Mouse (Mus musculus): ENCODE data around the gene Chst4. TPM values are rescaled to one million over a fixed set of nuclear protein-coding genes. Genes with fewer than 3 reads are reported as not detected.

The Chst4 gene
- total and polyA plus RNA-seq, 3 experiments = not detected

DNA sequence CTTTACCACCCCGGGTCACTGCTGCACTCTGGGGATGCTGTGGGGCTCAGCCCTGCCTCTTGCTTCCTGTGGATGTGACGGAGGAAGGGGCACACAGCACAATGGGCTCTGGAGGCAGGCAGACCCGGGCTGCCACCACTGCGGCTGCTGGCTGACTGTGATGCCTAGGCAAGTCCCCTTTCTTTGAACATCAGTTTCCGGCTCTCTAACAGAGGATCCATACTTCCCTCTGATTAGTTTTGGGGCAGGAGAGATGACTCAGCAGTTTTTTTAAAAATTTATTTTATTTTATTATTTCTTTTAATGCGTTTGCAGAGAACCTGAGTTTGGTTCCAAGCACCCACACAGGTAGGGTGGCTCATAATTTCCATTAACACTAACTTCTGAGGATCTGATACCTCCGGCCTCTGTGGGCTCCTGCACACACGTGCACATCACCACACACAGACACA lies 30.5 kb downstream of the Chst4 start:
- H3K36me3 ChIP-seq (replicated peaks) = no peaks in the 10 kb centered on the region
- no peaks in the 10 kb centered on the region for H3K9me3 ChIP-seq (replicated peaks)
- H3K4me3 ChIP-seq (ENCODE audit: low read depth, low read length) = no peak overlapping the region
- H3K27me3 ChIP-seq (ENCODE audit: insufficient read depth, low read length) = no peaks in the 10 kb centered on the region; the same call in 1 of the 2 replicates
- no peaks in the 10 kb centered on the region for H3K4me1 ChIP-seq (ENCODE audit: insufficient read depth, low read depth, low read length)
- no peak for TF ChIP-seq POLR2AphosphoS5 (IDR thresholded peaks at IDR 0.05; ENCODE audit: insufficient replicate concordance, low read depth, low read length)
- TF ChIP-seq CTCF (IDR thresholded peaks at IDR 0.05; ENCODE audit: low read depth, low read length) = no peak
- no peak for TF ChIP-seq TAL1 (conservative IDR thresholded peaks at IDR 0.05; ENCODE audit: low read depth, low read length)
- DNase-seq (ENCODE audit: low spot score) (no peak), ATAC-seq (ENCODE audit: extremely low read depth, insufficient number of reproducible peaks, low FRiP score, poor library complexity, severe bottlenecking) (no peak)

- DNase-seq (ENCODE audit: low spot score) = no peak
- no peak for ATAC-seq (ENCODE audit: extremely low read depth, insufficient number of reproducible peaks, low FRiP score, poor library complexity, severe bottlenecking)
These were observed 31.1 kb downstream of the Chst4 start for GRCm38 (mm10) chr8:110008228-110008994.

DNA sequence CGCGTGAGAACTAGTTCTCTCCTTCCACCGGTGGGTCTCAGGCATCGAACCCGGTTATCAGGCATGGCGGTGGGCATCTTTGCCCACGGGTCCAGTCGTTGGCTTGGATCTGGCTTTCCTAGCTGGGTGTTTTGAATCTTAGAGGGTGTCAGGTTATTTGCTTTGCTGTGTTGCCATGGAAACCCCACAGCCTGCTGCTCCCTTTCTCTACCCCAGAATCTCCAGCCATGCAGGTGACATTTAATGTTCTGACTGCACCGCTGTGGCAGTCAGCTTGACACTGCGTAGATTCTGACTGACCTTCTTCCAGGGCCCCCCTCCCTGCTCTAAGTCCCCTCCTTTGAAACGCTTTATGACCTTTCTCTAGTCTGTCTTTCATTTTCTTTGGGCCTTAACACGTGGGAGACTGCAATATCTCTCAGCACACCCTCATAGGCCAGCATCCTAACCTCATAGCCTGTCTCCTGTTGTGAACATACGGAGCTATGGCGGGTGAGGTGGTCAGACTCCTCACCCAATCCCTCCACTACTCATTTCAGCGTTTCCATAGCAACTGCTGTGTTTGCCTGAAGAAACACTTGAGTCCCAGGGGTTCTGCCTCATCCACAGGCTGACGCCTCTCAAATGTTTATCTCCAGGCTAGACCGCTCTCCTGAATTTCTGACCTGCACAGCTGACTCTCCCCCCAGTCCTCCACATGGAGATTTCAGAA lies 33.1 kb downstream of the Chst4 start:
- H3K36me3 ChIP-seq (replicated peaks) = no peaks in the 10 kb centered on the region
- no peak for DNase-seq (ENCODE audit: low spot score)
- H3K4me1 ChIP-seq (ENCODE audit: insufficient read depth, low read depth, low read length) = no peaks in the 10 kb centered on the region
- TF ChIP-seq CTCF (IDR thresholded peaks at IDR 0.05; ENCODE audit: low read depth, low read length) (no peak), GATA2 (IDR thresholded peaks at IDR 0.05; ENCODE audit: borderline replicate concordance, low read depth, low read length) (no peak), POLR2AphosphoS5 (IDR thresholded peaks at IDR 0.05; ENCODE audit: insufficient replicate concordance, low read depth, low read length) (no peak), GATA1 (IDR thresholded peaks at IDR 0.05; ENCODE audit: borderline replicate concordance, low read length) (no peak), TAL1 (conservative IDR thresholded peaks at IDR 0.05; ENCODE audit: low read depth, low read length) (no peak)
- H3K9me3 ChIP-seq (replicated peaks) = no peaks in the 10 kb centered on the region
- H3K27me3 ChIP-seq (ENCODE audit: insufficient read depth, low read length) = no peaks in the 10 kb centered on the region; the same call in 1 of the 2 replicates
- ATAC-seq (ENCODE audit: extremely low read depth, insufficient number of reproducible peaks, low FRiP score, poor library complexity, severe bottlenecking) = no peak
- no peak overlapping the region for H3K4me3 ChIP-seq (ENCODE audit: low read depth, low read length)

More at GRCm38 (mm10) chr8:110008228-110008994, 31.1 kb downstream of the Chst4 start:
- TF ChIP-seq GATA1 (IDR thresholded peaks at IDR 0.05; ENCODE audit: borderline replicate concordance, low read length) (no peak), CTCF (IDR thresholded peaks at IDR 0.05; ENCODE audit: low read depth, low read length) (no peak)
- Histone ChIP-seq H3K36me3 (replicated peaks) (no peaks in the 10 kb centered on the region), H3K4me3 (ENCODE audit: low read depth, low read length) (no peak overlapping the region), H3K9me3 (replicated peaks) (no peaks in the 10 kb centered on the region), H3K4me1 (ENCODE audit: insufficient read depth, low read depth, low read length) (no peaks in the 10 kb centered on the region), H3K27me3 (ENCODE audit: insufficient read depth, low read length) (no peaks in the 10 kb centered on the region; the same call in 1 of the 2 replicates)

- no peak for TF ChIP-seq POLR2AphosphoS5 (IDR thresholded peaks at IDR 0.05; ENCODE audit: insufficient replicate concordance, low read depth, low read length)
- TF ChIP-seq GATA2 (IDR thresholded peaks at IDR 0.05; ENCODE audit: borderline replicate concordance, low read depth, low read length) = no peak
- no peak for TF ChIP-seq GATA1 (IDR thresholded peaks at IDR 0.05; ENCODE audit: borderline replicate concordance, low read length)
- no peak for TF ChIP-seq CTCF (IDR thresholded peaks at IDR 0.05; ENCODE audit: low read depth, low read length)
- TF ChIP-seq TAL1 (conservative IDR thresholded peaks at IDR 0.05; ENCODE audit: low read depth, low read length) = no peak
- no peak for ATAC-seq (ENCODE audit: extremely low read depth, insufficient number of reproducible peaks, low FRiP score, poor library complexity, severe bottlenecking)
These were observed 35.2 kb downstream of the Chst4 start for GRCm38 (mm10) chr8:110004300-110004699.

GRCm38 (mm10) chr8:110002953-110003352 lies 36.6 kb downstream of the Chst4 start:
- Histone ChIP-seq H3K4me3 (ENCODE audit: low read depth, low read length) (no peak overlapping the region), H3K36me3 (replicated peaks) (no peaks in the 10 kb centered on the region), H3K27me3 (ENCODE audit: insufficient read depth, low read length) (no peaks in the 10 kb centered on the region; the same call in 1 of the 2 replicates), H3K9me3 (replicated peaks) (no peaks in the 10 kb centered on the region), H3K4me1 (ENCODE audit: insufficient read depth, low read depth, low read length) (no peaks in the 10 kb centered on the region)
- DNase-seq (ENCODE audit: low spot score) (no peak), ATAC-seq (ENCODE audit: extremely low read depth, insufficient number of reproducible peaks, low FRiP score, poor library complexity, severe bottlenecking) (no peak; the same call in 1 of the 2 replicates)
- TF ChIP-seq CTCF (IDR thresholded peaks at IDR 0.05; ENCODE audit: low read depth, low read length) (peak; percentile 32; the same call in 1 of the 2 replicates), TAL1 (conservative IDR thresholded peaks at IDR 0.05; ENCODE audit: low read depth, low read length) (no peak)

More at GRCm38 (mm10) chr8:110004300-110004699, 35.2 kb downstream of the Chst4 start:
- H3K27me3 ChIP-seq (ENCODE audit: insufficient read depth, low read length) = no peaks in the 10 kb centered on the region; the same call in 1 of the 2 replicates
- no peaks in the 10 kb centered on the region for H3K36me3 ChIP-seq (replicated peaks)
- no peaks in the 10 kb centered on the region for H3K4me1 ChIP-seq (ENCODE audit: insufficient read depth, low read depth, low read length)
- no peak for DNase-seq (ENCODE audit: low spot score)
- no peak overlapping the region for H3K4me3 ChIP-seq (ENCODE audit: low read depth, low read length)
- no peaks in the 10 kb centered on the region for H3K9me3 ChIP-seq (replicated peaks)

DNA sequence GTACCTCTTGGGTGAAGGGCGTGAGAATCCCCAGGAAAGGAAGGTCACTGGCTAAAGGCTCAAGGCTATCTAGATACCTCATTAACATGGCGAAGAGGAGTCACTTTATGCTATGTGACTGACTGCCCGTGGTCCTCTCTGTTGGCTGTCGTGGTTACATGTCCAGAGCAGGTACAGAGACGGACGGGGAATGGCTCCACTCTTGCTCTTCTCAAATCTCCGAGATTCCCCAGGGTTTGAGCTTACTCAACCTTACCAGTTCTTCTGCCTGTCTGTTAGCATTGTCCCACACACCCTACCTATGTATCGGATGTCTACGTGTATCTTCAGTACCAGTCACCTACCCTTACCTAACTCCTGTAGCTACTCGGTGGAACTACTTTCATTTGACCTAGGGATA lies 39.6 kb downstream of the Chst4 start:
- TF ChIP-seq CTCF (IDR thresholded peaks at IDR 0.05; ENCODE audit: low read depth, low read length) (no peak), GATA2 (IDR thresholded peaks at IDR 0.05; ENCODE audit: borderline replicate concordance, low read depth, low read length) (no peak), TAL1 (conservative IDR thresholded peaks at IDR 0.05; ENCODE audit: low read depth, low read length) (no peak), POLR2AphosphoS5 (IDR thresholded peaks at IDR 0.05; ENCODE audit: insufficient replicate concordance, low read depth, low read length) (no peak), GATA1 (IDR thresholded peaks at IDR 0.05; ENCODE audit: borderline replicate concordance, low read length) (no peak)
- DNase-seq (ENCODE audit: low spot score) (no peak), ATAC-seq (ENCODE audit: extremely low read depth, insufficient number of reproducible peaks, low FRiP score, poor library complexity, severe bottlenecking) (no peak)
- H3K9me3 ChIP-seq (replicated peaks) = no peaks in the 10 kb centered on the region
- H3K27me3 ChIP-seq (ENCODE audit: insufficient read depth, low read length) = no peaks in the 10 kb centered on the region
- no peak overlapping the region for H3K4me3 ChIP-seq (ENCODE audit: low read depth, low read length)
- no peaks in the 10 kb centered on the region for H3K4me1 ChIP-seq (ENCODE audit: insufficient read depth, low read depth, low read length)
- no peaks in the 10 kb centered on the region for H3K36me3 ChIP-seq (replicated peaks)
